Mouse (Mus musculus) embryonic fibroblast, embryonic 13.5 days (primary cell): ENCODE measurements around the gene Hint2. TPM values are rescaled to one million over a fixed set of nuclear protein-coding genes. Genes with fewer than 3 reads are reported as not detected.

Source experiments
- H3K27ac ChIP-seq: 2 replicates; pipeline ENCODE4 v1.5.1; 2012; ENCODE audit warnings: low read length, control low read depth, inconsistent platforms; ENCODE audit not compliant: insufficient read depth
- H3K4me1 ChIP-seq: 2 replicates; pipeline ENCODE4 v1.6.1; 2011; ENCODE audit warnings: low read length; ENCODE audit not compliant: control insufficient read depth, insufficient read depth
- H3K4me3 ChIP-seq: 2 replicates; pipeline ENCODE4 v1.5.1; 2011; ENCODE audit warnings: mild to moderate bottlenecking, control low read depth, low read length; ENCODE audit not compliant: insufficient read depth
- CTCF ChIP-seq: IDR thresholded peaks from 2 replicates; pipeline ENCODE4 v1.5.1; 2011; ENCODE audit warnings: mild to moderate bottlenecking, control low read depth, low read length, moderate library complexity, borderline replicate concordance; ENCODE audit not compliant: insufficient read depth
- POLR2A ChIP-seq: IDR thresholded peaks from 2 replicates; pipeline ENCODE4 v1.6.1; 2011; ENCODE audit warnings: low read depth, mild to moderate bottlenecking, control low read depth, low read length, moderate library complexity
- polyA plus RNA-seq: library from polyadenylated mRNA; stranded (reverse); fragments of >200 nt; gene quantifications from 2 replicates; pipeline ENCODE4 v1.2.4, GENCODE M21; 2011; ENCODE audit warnings: low read depth; ENCODE audit not compliant: missing spikeins, insufficient read length

The Hint2 gene
- polyA plus RNA-seq, result 22.9 and 27.9 TPM in 2 replicates

- no peak for TF ChIP-seq CTCF
- peak; percentile 79 for TF ChIP-seq POLR2A
- H3K4me1 ChIP-seq, result no peaks in the 10 kb centered on the region
- H3K27ac ChIP-seq, result no peak within 1 kb of the TSS
- peak within 1 kb of the TSS; percentile 71 for H3K4me3 ChIP-seq
Observed at GRCm38 (mm10) chr4:43656339-43657109, at the start of gene Hint2. Hint2 (minus strand) TSS chr4:43656466.

GRCm38 (mm10) chr4:43705991-43706390, 49.7 kb upstream of the Hint2 start:
- Histone ChIP-seq H3K4me1 (no peaks in the 10 kb centered on the region), H3K27ac (no peak overlapping the region), H3K4me3 (no peak overlapping the region)
- TF ChIP-seq POLR2A (no peak), CTCF (no peak)

GRCm38 (mm10) chr4:43703851-43704250, 47.6 kb upstream of the Hint2 start:
- Histone ChIP-seq H3K27ac (no peak overlapping the region), H3K4me1 (no peaks in the 10 kb centered on the region), H3K4me3 (no peak overlapping the region)
- TF ChIP-seq CTCF (no peak), POLR2A (no peak)

- no peak overlapping the region for H3K27ac ChIP-seq
- TF ChIP-seq CTCF (peak; percentile 32; the same call in 1 of the 2 replicates), POLR2A (no peak)
- H3K4me1 ChIP-seq, result no peaks in the 10 kb centered on the region
- no peak overlapping the region for H3K4me3 ChIP-seq
Observed at GRCm38 (mm10) chr4:43703439-43703838, 47.2 kb upstream of the Hint2 start.

- Histone ChIP-seq H3K27ac (no peak within 1 kb of the TSS), H3K4me1 (no peaks in the 10 kb centered on the region), H3K4me3 (no peak within 1 kb of the TSS)
- TF ChIP-seq POLR2A (no peak), CTCF (no peak)
Observed at GRCm38 (mm10) chr4:43700707-43701106, 44.4 kb upstream of the Hint2 start, which contains the start of gene Olfr70. Olfr70 (minus strand) TSS chr4:43700807.

- Histone ChIP-seq H3K27ac (no peak overlapping the region), H3K4me3 (no peak overlapping the region), H3K4me1 (peaks cover 6% of the 10 kb centered on the region; the same call in 1 of the 2 replicates)
- TF ChIP-seq POLR2A (no peak), CTCF (no peak)
Observed at GRCm38 (mm10) chr4:43696561-43696960, 40.3 kb upstream of the Hint2 start.

- no peak overlapping the region for H3K27ac ChIP-seq
- H3K4me3 ChIP-seq, result no peak overlapping the region
- no peak for TF ChIP-seq POLR2A
- no peak for TF ChIP-seq CTCF
- peaks cover 6% of the 10 kb centered on the region; the same call in 1 of the 2 replicates for H3K4me1 ChIP-seq
Observed at GRCm38 (mm10) chr4:43695249-43695671, 39.0 kb upstream of the Hint2 start.

- no peak for TF ChIP-seq POLR2A
- no peak for TF ChIP-seq CTCF
- Histone ChIP-seq H3K4me3 (no peak overlapping the region), H3K27ac (no peak overlapping the region), H3K4me1 (peaks cover 6% of the 10 kb centered on the region; the same call in 1 of the 2 replicates)
Observed at GRCm38 (mm10) chr4:43694439-43695248, 38.4 kb upstream of the Hint2 start.

GRCm38 (mm10) chr4:43693806-43694241, 37.6 kb upstream of the Hint2 start:
- Histone ChIP-seq H3K4me1 (peaks cover 6% of the 10 kb centered on the region; the same call in 1 of the 2 replicates), H3K4me3 (no peak overlapping the region), H3K27ac (no peak overlapping the region)
- no peak for TF ChIP-seq CTCF
- no peak for TF ChIP-seq POLR2A
